Mouse (Mus musculus): Measurements from ENCODE around the gene Rap1gap2. TPM values are rescaled to one million over a fixed set of nuclear protein-coding genes. Genes with fewer than 3 reads are reported as not detected.

Rap1gap2 gene
- polyA plus RNA-seq, 1 experiment from 2014 or later: 9.2 TPM

GRCm38 (mm10) chr11:74465712-74466111, 145.0 kb downstream of the Rap1gap2 start:
- Histone ChIP-seq H3K4me3 (replicated peaks; ENCODE audit: low read depth, low read length) (no peak overlapping the region), H3K27ac (replicated peaks; ENCODE audit: low read depth, low read length) (no peak overlapping the region), H3K9ac (replicated peaks; ENCODE audit: low read length) (no peak overlapping the region), H3K27me3 (ENCODE audit: control insufficient read depth, insufficient read depth, low read length) (no peaks in the 10 kb centered on the region), H3K4me1 (ENCODE audit: control insufficient read depth, insufficient read depth, low read length) (peaks cover 16% of the 10 kb centered on the region), H3K4me2 (ENCODE audit: low read length) (no peak overlapping the region), H3K36me3 (ENCODE audit: control insufficient read depth, insufficient read depth, low read length) (no peaks in the 10 kb centered on the region), H3K9me3 (ENCODE audit: control insufficient read depth, low read length) (no peaks in the 10 kb centered on the region)
- ATAC-seq (ENCODE audit: low FRiP score, low TSS enrichment) (no peak), DNase-seq (no peak)
- 47% methylated on average over 7 of the region's 7 CpGs for WGBS

DNA sequence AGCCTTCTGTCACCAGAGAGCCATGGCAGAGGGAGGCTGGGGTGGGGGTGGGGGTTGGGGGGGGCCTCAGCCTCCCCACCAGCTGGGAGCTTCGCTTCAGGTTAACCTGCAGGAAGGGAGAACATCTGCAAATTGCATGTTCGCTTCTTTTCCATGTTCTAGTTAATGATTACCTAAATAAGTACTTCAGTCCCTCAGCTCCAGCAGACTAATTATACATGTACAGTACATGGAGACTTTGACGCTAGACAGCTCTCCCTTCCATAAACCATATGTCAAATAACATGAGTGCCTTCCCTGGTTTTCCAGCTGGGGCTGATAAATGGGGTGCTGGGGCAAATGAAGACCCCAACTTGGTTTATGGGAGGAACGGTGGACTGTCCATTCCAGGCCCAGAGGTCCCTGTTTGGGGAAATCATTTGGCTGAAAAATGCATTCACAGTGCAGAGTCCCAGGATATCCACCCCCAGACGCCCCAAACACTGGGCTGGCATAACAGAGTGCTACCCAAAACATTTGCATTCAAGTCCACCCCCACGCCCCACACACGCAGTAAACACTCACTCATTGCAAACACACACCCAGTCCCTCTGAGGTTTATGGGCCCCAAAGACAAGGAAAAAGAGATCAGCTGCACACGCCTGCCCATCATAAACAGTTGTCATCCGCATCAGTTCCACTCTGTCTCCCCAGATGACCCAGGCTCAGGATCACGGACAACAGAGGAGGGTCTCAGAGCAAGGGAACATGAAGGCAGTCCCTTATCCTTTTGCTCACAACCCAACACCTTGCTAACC, 146.3 kb downstream of the Rap1gap2 start:
- no peak overlapping the region for H3K4me3 ChIP-seq (replicated peaks; ENCODE audit: low read depth, low read length)
- 71% methylated on average over 10 of the region's 10 CpGs for WGBS
- ATAC-seq (ENCODE audit: low FRiP score, low TSS enrichment): no peak

GRCm38 (mm10) chr11:74462651-74463050, 148.1 kb downstream of the Rap1gap2 start:
- ATAC-seq (ENCODE audit: low FRiP score, low TSS enrichment): no peak
- Histone ChIP-seq H3K9ac (replicated peaks; ENCODE audit: low read length) (no peak overlapping the region), H3K9me3 (ENCODE audit: control insufficient read depth, low read length) (no peaks in the 10 kb centered on the region), H3K4me1 (ENCODE audit: control insufficient read depth, insufficient read depth, low read length) (peaks cover 6% of the 10 kb centered on the region), H3K4me2 (ENCODE audit: low read length) (no peak overlapping the region), H3K27me3 (ENCODE audit: control insufficient read depth, insufficient read depth, low read length) (no peaks in the 10 kb centered on the region), H3K4me3 (replicated peaks; ENCODE audit: low read depth, low read length) (no peak overlapping the region), H3K36me3 (ENCODE audit: control insufficient read depth, insufficient read depth, low read length) (no peaks in the 10 kb centered on the region), H3K27ac (replicated peaks; ENCODE audit: low read depth, low read length) (no peak overlapping the region)
- 61% methylated on average over 2 of the region's 2 CpGs for WGBS
- no peak for DNase-seq

More for the DNA sequence above, 146.3 kb downstream of the Rap1gap2 start:
- H3K27me3 ChIP-seq (ENCODE audit: control insufficient read depth, insufficient read depth, low read length): no peaks in the 10 kb centered on the region
- H3K4me2 ChIP-seq (ENCODE audit: low read length): no peak overlapping the region
- no peaks in the 10 kb centered on the region for H3K36me3 ChIP-seq (ENCODE audit: control insufficient read depth, insufficient read depth, low read length)
- H3K4me1 ChIP-seq (ENCODE audit: control insufficient read depth, insufficient read depth, low read length): peaks cover 16% of the 10 kb centered on the region
- H3K9ac ChIP-seq (replicated peaks; ENCODE audit: low read length): no peak overlapping the region
- H3K9me3 ChIP-seq (ENCODE audit: control insufficient read depth, low read length): no peaks in the 10 kb centered on the region
- H3K27ac ChIP-seq (replicated peaks; ENCODE audit: low read depth, low read length): no peak overlapping the region
- no peak for DNase-seq

DNA sequence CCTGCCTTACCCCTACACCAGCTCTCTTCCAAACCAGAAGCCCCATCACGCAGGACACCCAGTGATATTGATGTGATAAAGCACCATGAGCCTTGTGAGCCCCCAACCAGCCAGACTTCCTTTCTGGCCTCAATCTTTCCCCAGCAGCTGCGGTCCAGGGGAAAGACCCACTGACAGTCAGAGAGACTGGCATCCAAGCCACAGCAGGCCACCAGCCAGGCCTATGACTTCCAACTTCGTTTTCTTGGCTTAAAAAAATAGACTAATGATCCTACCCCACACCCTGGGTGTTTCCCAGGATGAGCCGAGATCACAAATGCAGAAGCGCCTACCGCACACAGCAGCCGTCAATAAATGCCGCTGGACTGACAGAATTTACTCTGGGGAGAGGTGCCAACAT, 151.1 kb downstream of the Rap1gap2 start:
- no peaks in the 10 kb centered on the region for H3K36me3 ChIP-seq (ENCODE audit: control insufficient read depth, insufficient read depth, low read length)
- no peak overlapping the region for H3K4me2 ChIP-seq (ENCODE audit: low read length)
- no peak for DNase-seq
- no peak for ATAC-seq (ENCODE audit: low FRiP score, low TSS enrichment)
- no peaks in the 10 kb centered on the region for H3K9me3 ChIP-seq (ENCODE audit: control insufficient read depth, low read length)
- H3K27ac ChIP-seq (replicated peaks; ENCODE audit: low read depth, low read length): no peak overlapping the region
- H3K4me1 ChIP-seq (ENCODE audit: control insufficient read depth, insufficient read depth, low read length): peaks cover 4% of the 10 kb centered on the region; the same call in 1 of the 2 replicates
- H3K27me3 ChIP-seq (ENCODE audit: control insufficient read depth, insufficient read depth, low read length): no peaks in the 10 kb centered on the region
- WGBS: 85% methylated on average over 8 of the region's 8 CpGs
- H3K9ac ChIP-seq (replicated peaks; ENCODE audit: low read length): no peak overlapping the region
- H3K4me3 ChIP-seq (replicated peaks; ENCODE audit: low read depth, low read length): no peak overlapping the region

GRCm38 (mm10) chr11:74458400-74458799, 152.3 kb downstream of the Rap1gap2 start:
- H3K4me3 ChIP-seq (replicated peaks; ENCODE audit: low read depth, low read length): no peak overlapping the region
- H3K36me3 ChIP-seq (ENCODE audit: control insufficient read depth, insufficient read depth, low read length): no peaks in the 10 kb centered on the region
- WGBS: 71% methylated on average over 3 of the region's 3 CpGs
- H3K9ac ChIP-seq (replicated peaks; ENCODE audit: low read length): no peak overlapping the region
- DNase-seq: no peak
- H3K4me1 ChIP-seq (ENCODE audit: control insufficient read depth, insufficient read depth, low read length): no peaks in the 10 kb centered on the region
- no peaks in the 10 kb centered on the region for H3K9me3 ChIP-seq (ENCODE audit: control insufficient read depth, low read length)
- H3K27ac ChIP-seq (replicated peaks; ENCODE audit: low read depth, low read length): no peak overlapping the region
- H3K27me3 ChIP-seq (ENCODE audit: control insufficient read depth, insufficient read depth, low read length): no peaks in the 10 kb centered on the region
- H3K4me2 ChIP-seq (ENCODE audit: low read length): no peak overlapping the region
- no peak for ATAC-seq (ENCODE audit: low FRiP score, low TSS enrichment)

GRCm38 (mm10) chr11:74457194-74457593, 153.5 kb downstream of the Rap1gap2 start:
- Histone ChIP-seq H3K4me3 (replicated peaks; ENCODE audit: low read depth, low read length) (no peak overlapping the region), H3K4me2 (ENCODE audit: low read length) (no peak overlapping the region), H3K27me3 (ENCODE audit: control insufficient read depth, insufficient read depth, low read length) (no peaks in the 10 kb centered on the region), H3K4me1 (ENCODE audit: control insufficient read depth, insufficient read depth, low read length) (no peaks in the 10 kb centered on the region), H3K36me3 (ENCODE audit: control insufficient read depth, insufficient read depth, low read length) (no peaks in the 10 kb centered on the region), H3K9me3 (ENCODE audit: control insufficient read depth, low read length) (no peaks in the 10 kb centered on the region), H3K9ac (replicated peaks; ENCODE audit: low read length) (no peak overlapping the region), H3K27ac (replicated peaks; ENCODE audit: low read depth, low read length) (no peak overlapping the region)
- ATAC-seq (ENCODE audit: low FRiP score, low TSS enrichment) (no peak), DNase-seq (no peak)
- 51% methylated on average over 10 of the region's 10 CpGs for WGBS

GRCm38 (mm10) chr11:74448556-74448955, 162.2 kb downstream of the Rap1gap2 start:
- Histone ChIP-seq H3K9ac (replicated peaks; ENCODE audit: low read length) (no peak overlapping the region), H3K27me3 (ENCODE audit: control insufficient read depth, insufficient read depth, low read length) (no peaks in the 10 kb centered on the region), H3K27ac (replicated peaks; ENCODE audit: low read depth, low read length) (no peak overlapping the region), H3K9me3 (ENCODE audit: control insufficient read depth, low read length) (peaks cover 3% of the 10 kb centered on the region), H3K4me2 (ENCODE audit: low read length) (no peak overlapping the region), H3K4me1 (ENCODE audit: control insufficient read depth, insufficient read depth, low read length) (no peaks in the 10 kb centered on the region), H3K4me3 (replicated peaks; ENCODE audit: low read depth, low read length) (no peak overlapping the region), H3K36me3 (ENCODE audit: control insufficient read depth, insufficient read depth, low read length) (no peaks in the 10 kb centered on the region)
- DNase-seq (no peak), ATAC-seq (ENCODE audit: low FRiP score, low TSS enrichment) (no peak)
- 62% methylated on average over 4 of the region's 4 CpGs for WGBS

DNA sequence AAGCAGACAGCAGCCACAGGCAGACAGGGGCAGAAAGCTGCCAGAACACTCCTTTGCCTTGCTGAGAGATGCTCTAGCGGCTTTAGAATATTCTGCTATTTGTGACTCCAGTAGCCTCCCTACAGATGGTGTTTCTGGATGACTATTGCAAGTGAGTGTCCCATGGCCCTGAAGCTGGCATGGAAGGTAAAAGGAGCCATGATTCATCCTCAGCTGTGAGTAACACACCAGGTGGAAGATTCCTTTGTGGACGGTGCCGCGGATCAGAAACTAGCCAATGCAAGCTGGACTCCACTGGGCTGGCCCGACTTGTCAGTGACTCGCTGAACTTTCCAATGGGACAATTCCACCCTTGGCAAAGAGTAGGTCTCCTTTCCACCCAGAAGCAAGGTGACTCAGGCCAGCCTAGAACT, 162.7 kb downstream of the Rap1gap2 start:
- ATAC-seq (ENCODE audit: low FRiP score, low TSS enrichment) (no peak), DNase-seq (no peak)
- no peak overlapping the region for H3K27ac ChIP-seq (replicated peaks; ENCODE audit: low read depth, low read length)
- no peaks in the 10 kb centered on the region for H3K4me1 ChIP-seq (ENCODE audit: control insufficient read depth, insufficient read depth, low read length)
- H3K36me3 ChIP-seq (ENCODE audit: control insufficient read depth, insufficient read depth, low read length): no peaks in the 10 kb centered on the region
- H3K4me3 ChIP-seq (replicated peaks; ENCODE audit: low read depth, low read length): no peak overlapping the region
- H3K27me3 ChIP-seq (ENCODE audit: control insufficient read depth, insufficient read depth, low read length): no peaks in the 10 kb centered on the region
- H3K4me2 ChIP-seq (ENCODE audit: low read length): no peak overlapping the region
- H3K9ac ChIP-seq (replicated peaks; ENCODE audit: low read length): no peak overlapping the region
- WGBS: 87% methylated on average over 6 of the region's 6 CpGs
- peaks cover 3% of the 10 kb centered on the region for H3K9me3 ChIP-seq (ENCODE audit: control insufficient read depth, low read length)

GRCm38 (mm10) chr11:74445591-74445990, 165.1 kb downstream of the Rap1gap2 start:
- no peak overlapping the region for H3K9ac ChIP-seq (replicated peaks; ENCODE audit: low read length)
- no peak overlapping the region for H3K27ac ChIP-seq (replicated peaks; ENCODE audit: low read depth, low read length)
- H3K36me3 ChIP-seq (ENCODE audit: control insufficient read depth, insufficient read depth, low read length): no peaks in the 10 kb centered on the region
- H3K4me3 ChIP-seq (replicated peaks; ENCODE audit: low read depth, low read length): no peak overlapping the region
- H3K27me3 ChIP-seq (ENCODE audit: control insufficient read depth, insufficient read depth, low read length): no peaks in the 10 kb centered on the region
- DNase-seq (no peak), ATAC-seq (ENCODE audit: low FRiP score, low TSS enrichment) (no peak)
- no peak overlapping the region for H3K4me2 ChIP-seq (ENCODE audit: low read length)
- no peaks in the 10 kb centered on the region for H3K4me1 ChIP-seq (ENCODE audit: control insufficient read depth, insufficient read depth, low read length)
- 77% methylated on average over 3 of the region's 3 CpGs for WGBS
- H3K9me3 ChIP-seq (ENCODE audit: control insufficient read depth, low read length): peaks cover 3% of the 10 kb centered on the region
